Mouse (Mus musculus) bone marrow, adult 2 months (tissue): ENCODE measurements around the gene Cage1.

Experiments
- CTCF ChIP-seq: fragments of 200-500 bp; IDR thresholded peaks from 2 replicates; pipeline ENCODE4 v1.5.1; 2011; ENCODE audit warnings: low read length, control low read depth; ENCODE audit not compliant: control insufficient read depth, insufficient read depth
- POLR2A ChIP-seq: fragments of 200-500 bp; IDR thresholded peaks from 2 replicates; pipeline ENCODE4 v1.6.1; 2011; ENCODE audit warnings: low read depth, mild to moderate bottlenecking, control low read depth, low read length, borderline replicate concordance; ENCODE audit not compliant: control insufficient read depth

- TF ChIP-seq POLR2A (no peak), CTCF (no peak)
Observed at GRCm38 (mm10) chr13:37993376-37993703, 43.5 kb downstream of the Cage1 start.
